Mouse (Mus musculus) CD4-positive, CD25-positive, alpha-beta regulatory T cell, adult 2 months (primary cell): ENCODE measurements around the gene Olfr1233.

Experiments used
- DNase-seq: peaks from one replicate; pipeline ENCODE4 v3.0.0-alpha.2; 2012; ENCODE audit warnings: low read depth, low spot score

The Olfr1233 gene

DNA sequence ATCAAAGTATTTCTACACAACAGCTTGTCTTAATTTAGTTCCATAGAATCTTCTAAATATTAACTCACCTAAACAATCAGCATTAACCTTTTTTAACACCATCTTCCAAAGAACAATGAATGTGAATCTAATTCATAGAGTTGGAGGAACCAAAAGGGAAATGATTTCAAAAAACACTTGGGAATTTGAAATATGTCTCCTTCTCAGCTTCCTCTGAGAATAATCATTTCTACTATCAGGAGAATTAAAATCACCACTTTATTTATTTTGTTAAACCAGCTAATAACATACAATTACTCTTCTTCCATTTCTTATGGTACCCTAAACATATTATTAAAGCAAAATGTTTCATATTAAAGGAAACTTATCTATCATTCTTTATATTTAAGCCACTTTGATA lies at the start of gene Olfr1233:
TSS of gene Olfr1233 (minus strand) at position 101 of the 400 bp plus-strand sequence.
- DNase-seq, result no peak

DNA sequence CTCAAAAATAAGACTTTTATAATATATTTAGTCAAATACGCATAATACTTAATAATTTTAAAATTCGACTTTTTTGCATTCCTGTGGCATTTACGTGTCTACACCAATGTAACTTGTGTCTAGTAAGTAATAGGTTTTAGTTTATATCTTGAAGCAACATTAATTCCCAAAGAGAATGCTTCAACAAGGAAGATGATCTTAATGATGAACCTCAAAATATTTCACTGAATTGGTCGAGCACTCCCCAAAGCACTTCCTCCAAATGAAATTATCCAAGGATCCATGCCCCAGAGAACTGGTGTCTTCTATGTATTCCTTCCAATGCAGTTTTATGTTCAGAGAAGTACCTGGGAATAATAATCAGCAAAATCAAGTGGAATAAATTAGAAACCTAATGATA lies 22.6 kb upstream of the Olfr1233 start, which contains the start of gene Olfr1234:
TSS of gene Olfr1234 (minus strand) at position 101 of the 400 bp plus-strand sequence.
- no peak for DNase-seq

DNA sequence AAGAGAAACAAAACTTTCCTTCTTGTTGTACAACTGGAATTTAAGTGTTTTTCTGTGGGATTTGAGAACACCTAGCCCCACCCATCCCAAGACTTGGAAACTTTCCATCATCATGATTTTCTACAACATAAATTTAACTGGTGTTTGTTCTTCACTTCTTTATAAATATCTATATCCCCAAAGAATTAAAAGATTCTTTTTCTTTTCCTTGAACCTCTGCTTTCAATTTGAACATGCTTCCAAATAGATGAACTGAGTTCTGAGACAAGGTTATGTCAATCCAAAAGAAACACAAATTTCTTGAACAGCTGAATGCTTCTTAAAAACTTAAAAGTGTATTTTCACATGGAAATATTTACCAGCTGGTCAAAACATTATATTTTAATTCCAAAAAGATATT lies 12.6 kb downstream of the Olfr1233 start, which contains the start of gene Olfr1232:
TSS of gene Olfr1232 (minus strand) at position 101 of the 400 bp plus-strand sequence.
- DNase-seq, result no peak

DNA sequence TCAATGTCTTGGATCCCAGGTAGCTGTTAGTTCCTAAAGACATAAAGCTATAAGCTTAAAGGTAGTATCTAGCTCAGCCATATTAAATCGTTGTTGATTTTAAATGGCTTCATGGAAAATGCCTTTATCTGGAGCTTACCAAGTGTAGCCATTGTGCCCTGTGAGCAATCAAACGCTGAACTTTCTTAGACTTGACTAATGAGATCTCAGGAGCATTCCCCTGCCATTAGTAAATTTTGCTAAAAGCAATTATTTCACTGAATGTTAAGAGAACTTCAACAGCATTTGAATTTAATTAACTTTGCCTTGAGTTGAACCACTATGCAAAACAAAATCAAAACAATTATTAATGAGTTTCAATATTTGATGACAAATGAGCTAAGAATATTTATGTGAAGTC lies 35.2 kb downstream of the Olfr1233 start, which contains the start of gene Olfr1231:
TSS of gene Olfr1231 (minus strand) at position 101 of the 400 bp plus-strand sequence.
- no peak for DNase-seq

DNA sequence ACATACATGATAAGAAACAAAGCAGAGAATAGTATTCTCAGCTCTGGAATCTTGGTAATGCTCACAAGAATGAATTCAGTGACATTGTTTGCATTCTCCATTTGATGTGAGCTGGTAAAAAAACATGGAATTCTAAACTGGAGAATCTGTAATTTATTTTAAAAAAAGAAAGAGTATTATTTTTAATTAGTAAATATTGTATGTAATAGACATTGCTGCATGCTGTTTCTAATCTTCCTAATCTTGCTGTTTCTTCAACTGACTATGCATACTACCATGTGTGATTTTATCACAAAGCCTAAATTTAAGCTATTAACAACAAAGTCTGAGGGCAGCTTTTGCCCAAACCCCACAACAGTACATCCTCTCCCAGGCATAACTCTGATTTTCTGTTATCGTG lies 45.0 kb downstream of the Olfr1233 start, which contains the start of gene Olfr1230:
TSS of gene Olfr1230 (minus strand) at position 101 of the 400 bp plus-strand sequence.
- no peak for DNase-seq

DNA sequence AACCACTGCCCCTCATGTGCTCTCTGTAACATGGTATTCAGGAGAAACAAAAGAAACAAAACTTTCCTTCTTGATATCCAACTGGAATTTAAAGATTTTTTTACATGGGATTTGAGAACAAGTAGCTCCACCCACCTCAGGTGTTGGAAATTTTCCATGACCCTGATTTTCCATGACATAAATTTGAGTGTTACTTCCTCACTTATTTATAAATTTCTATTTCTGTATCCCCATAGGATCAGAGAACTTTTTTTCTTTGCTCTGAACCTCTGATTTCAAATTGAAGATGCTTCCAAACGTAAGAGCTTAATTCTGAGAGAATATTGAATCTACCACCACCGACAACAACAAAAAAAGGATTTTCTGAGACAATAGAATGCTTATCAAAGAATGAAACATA lies 54.3 kb downstream of the Olfr1233 start, which contains the start of gene Olfr1229:
TSS of gene Olfr1229 (minus strand) at position 101 of the 400 bp plus-strand sequence.
- DNase-seq, result no peak
